Mouse (Mus musculus): ENCODE measurements around the gene Zbtb39. TPM values are rescaled to one million over a fixed set of nuclear protein-coding genes. Genes with fewer than 3 reads are reported as not detected.
A peak's percentile ranks its signal among the peaks of the same experiment; 100 is the strongest.

Zbtb39 gene
- total and polyA plus RNA-seq, 2 experiments = 4.1 to 5.9 TPM

DNA sequence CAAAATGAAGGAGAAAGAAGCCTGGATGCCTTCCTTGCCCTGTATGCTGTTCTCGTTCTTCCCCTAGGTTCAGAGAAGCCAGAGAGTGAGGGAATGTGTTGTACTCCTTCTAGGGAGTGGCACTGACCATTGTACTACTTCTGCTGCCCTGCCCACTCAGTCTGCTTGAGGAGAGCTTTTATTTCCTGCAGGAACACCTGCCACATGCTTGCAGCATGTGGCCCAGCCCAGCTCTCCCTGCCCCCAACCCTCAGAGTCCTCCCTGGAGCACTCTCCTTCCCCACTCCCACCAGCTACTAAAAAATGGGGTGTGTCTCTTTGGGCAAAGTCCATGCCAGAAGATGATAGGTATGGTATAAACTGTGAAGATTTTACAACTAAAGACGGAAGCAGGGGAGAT, 35.0 kb upstream of the Zbtb39 start:
- DNase-seq (ENCODE audit: extremely low read depth, low read depth, low spot score) = no peak

DNA sequence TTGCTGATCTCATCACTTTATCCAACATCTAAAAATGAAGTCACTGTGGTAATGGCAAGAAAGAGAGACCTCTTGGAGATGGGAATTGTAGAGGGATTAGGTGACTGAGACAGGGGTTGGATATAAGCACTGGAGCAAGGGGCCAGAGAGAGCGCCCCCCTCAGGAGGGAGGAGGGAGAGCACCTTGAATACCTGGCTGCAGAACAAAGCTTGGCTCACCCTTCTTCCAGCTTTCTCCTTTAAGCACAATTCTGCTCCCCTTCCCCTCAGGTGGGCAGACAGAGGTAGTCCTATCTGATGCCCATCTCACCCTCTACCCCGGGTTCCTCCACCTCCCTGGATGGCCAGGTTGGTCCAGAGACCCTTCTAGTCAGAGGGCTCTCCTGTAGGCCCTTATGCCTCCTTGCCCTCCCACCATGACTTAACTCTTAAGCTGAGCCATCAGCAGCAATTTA, 34.5 kb upstream of the Zbtb39 start, which contains the start of gene Myo1a:
TSS of gene Myo1a (plus strand) at position 405 of the 455 bp plus-strand sequence.
- DNase-seq (ENCODE audit: extremely low read depth, low read depth, low spot score) = no peak
- Histone ChIP-seq H3K4me1 (ENCODE audit: control insufficient read depth, insufficient read depth, low read length) (no peaks in the 10 kb centered on the region), H3K36me3 (ENCODE audit: control insufficient read depth, insufficient read depth, low read length) (no peaks in the 10 kb centered on the region), H3K4me3 (ENCODE audit: insufficient read depth, low read depth, low read length) (no peak within 1 kb of the TSS), H3K79me2 (ENCODE audit: control insufficient read depth, insufficient read depth, low read length) (no peaks in the 10 kb centered on the region), H3K27me3 (ENCODE audit: control insufficient read depth, insufficient read depth, low read length) (no peaks in the 10 kb centered on the region), H3K27ac (replicated peaks; ENCODE audit: insufficient read depth, low read depth, low read length) (no peak within 1 kb of the TSS), H3K9ac (ENCODE audit: low read depth, low read length) (no peak within 1 kb of the TSS)
- WGBS = 59% methylated on average over 2 of the region's 2 CpGs
- TF ChIP-seq CTCF (IDR thresholded peaks at IDR 0.05; ENCODE audit: low read depth, low read length) (0 out of 2 replicates have a peak, but pooled peaks have one; percentile 4), POLR2A (IDR thresholded peaks at IDR 0.05; ENCODE audit: extremely low read depth, insufficient read depth, low read length) (no peak)

More for the DNA sequence above, 35.0 kb upstream of the Zbtb39 start:
- H3K27me3 ChIP-seq (ENCODE audit: control insufficient read depth, insufficient read depth, low read length) = no peaks in the 10 kb centered on the region
- H3K36me3 ChIP-seq (ENCODE audit: control insufficient read depth, insufficient read depth, low read length) = no peaks in the 10 kb centered on the region
- H3K4me1 ChIP-seq (ENCODE audit: control insufficient read depth, insufficient read depth, low read length) = no peaks in the 10 kb centered on the region
- TF ChIP-seq CTCF (IDR thresholded peaks at IDR 0.05; ENCODE audit: low read depth, low read length) (no peak), POLR2A (IDR thresholded peaks at IDR 0.05; ENCODE audit: extremely low read depth, insufficient read depth, low read length) (no peak)
- H3K4me3 ChIP-seq (ENCODE audit: insufficient read depth, low read depth, low read length) = no peak overlapping the region
- H3K79me2 ChIP-seq (ENCODE audit: control insufficient read depth, insufficient read depth, low read length) = no peaks in the 10 kb centered on the region
- no peak overlapping the region for H3K9ac ChIP-seq (ENCODE audit: low read depth, low read length)
- H3K27ac ChIP-seq (replicated peaks; ENCODE audit: insufficient read depth, low read depth, low read length) = no peak overlapping the region
- WGBS = 42% methylated on average over 2 of the region's 2 CpGs

DNA sequence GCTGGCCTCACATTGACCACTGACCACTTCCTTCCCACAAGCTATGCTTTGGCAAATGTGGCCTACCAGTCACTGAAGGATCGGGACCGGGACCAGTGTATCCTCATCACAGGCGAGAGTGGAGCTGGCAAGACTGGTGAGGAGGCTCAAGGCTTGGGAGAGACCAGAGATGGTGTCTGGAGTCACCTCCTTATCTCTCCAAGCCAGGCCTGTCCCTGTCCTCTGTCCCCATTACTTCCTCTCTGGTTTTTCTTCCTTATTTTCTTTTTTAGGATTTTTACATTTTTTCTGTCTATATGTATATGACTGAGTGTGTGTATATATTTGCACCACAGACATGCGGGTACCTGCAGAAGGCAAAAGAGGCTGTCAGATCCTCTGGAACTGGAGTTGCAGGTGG, 33.6 kb upstream of the Zbtb39 start:
- no peak for TF ChIP-seq POLR2A (IDR thresholded peaks at IDR 0.05; ENCODE audit: extremely low read depth, insufficient read depth, low read length)
- TF ChIP-seq CTCF (IDR thresholded peaks at IDR 0.05; ENCODE audit: low read depth, low read length) = no peak
- Histone ChIP-seq H3K36me3 (ENCODE audit: control insufficient read depth, insufficient read depth, low read length) (no peaks in the 10 kb centered on the region), H3K4me1 (ENCODE audit: control insufficient read depth, insufficient read depth, low read length) (no peaks in the 10 kb centered on the region), H3K9ac (ENCODE audit: low read depth, low read length) (no peak overlapping the region), H3K4me3 (ENCODE audit: insufficient read depth, low read depth, low read length) (no peak overlapping the region), H3K27ac (replicated peaks; ENCODE audit: insufficient read depth, low read depth, low read length) (no peak overlapping the region), H3K27me3 (ENCODE audit: control insufficient read depth, insufficient read depth, low read length) (no peaks in the 10 kb centered on the region), H3K79me2 (ENCODE audit: control insufficient read depth, insufficient read depth, low read length) (no peaks in the 10 kb centered on the region)
- 88% methylated on average over 4 of the region's 4 CpGs for WGBS
- DNase-seq (ENCODE audit: extremely low read depth, low read depth, low spot score) = no peak

DNA sequence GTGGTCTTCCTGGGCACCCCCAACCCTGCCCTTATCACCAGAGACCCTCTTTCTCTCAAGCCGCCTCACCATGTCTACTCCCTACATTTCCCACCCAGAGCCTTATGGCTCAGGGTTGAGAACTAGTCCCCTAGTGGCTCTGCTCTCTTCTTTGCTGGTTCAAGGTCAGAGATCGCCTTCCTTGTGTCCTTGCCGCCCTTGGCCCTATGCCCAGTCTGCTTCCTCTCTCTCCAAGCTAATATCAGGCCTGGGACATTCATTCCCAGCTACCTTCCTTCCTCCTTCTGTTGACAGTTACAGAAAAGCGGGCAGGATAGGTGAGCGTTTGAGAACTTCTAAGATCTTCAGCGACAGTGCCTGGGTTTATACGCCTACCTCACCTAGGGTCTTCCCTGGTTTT, 31.6 kb upstream of the Zbtb39 start:
- WGBS = 66% methylated on average over 7 of the region's 7 CpGs
- TF ChIP-seq CTCF (IDR thresholded peaks at IDR 0.05; ENCODE audit: low read depth, low read length) (no peak), POLR2A (IDR thresholded peaks at IDR 0.05; ENCODE audit: extremely low read depth, insufficient read depth, low read length) (no peak)

DNA sequence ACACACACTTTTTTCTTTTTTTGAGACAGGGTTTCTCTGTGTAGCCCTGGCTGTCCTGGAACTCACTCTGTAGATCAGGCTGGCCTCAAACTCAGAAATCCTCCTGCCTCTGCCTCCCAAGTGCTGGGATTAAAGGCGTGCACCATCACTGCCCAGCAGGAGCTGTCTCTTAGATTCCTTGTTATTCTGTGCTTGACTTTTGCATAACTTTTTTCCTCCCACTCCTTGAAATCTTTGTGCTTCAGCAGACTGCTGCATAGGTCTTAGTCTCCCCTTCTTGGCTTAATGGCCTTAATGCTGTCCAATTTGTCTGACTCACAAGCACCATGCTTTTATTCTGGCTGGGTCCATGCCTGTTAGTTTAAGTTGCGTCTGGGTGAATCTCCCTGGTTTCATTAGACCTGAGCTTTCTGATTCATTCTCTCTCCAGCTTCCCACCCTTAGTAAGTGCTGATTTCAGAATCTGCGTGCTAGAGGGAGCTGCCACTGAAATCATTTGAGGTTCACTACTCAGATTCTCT, 30.4 kb upstream of the Zbtb39 start:
- Histone ChIP-seq H3K36me3 (ENCODE audit: control insufficient read depth, insufficient read depth, low read length) (no peaks in the 10 kb centered on the region), H3K9ac (ENCODE audit: low read depth, low read length) (no peak overlapping the region), H3K4me1 (ENCODE audit: control insufficient read depth, insufficient read depth, low read length) (no peaks in the 10 kb centered on the region), H3K27me3 (ENCODE audit: control insufficient read depth, insufficient read depth, low read length) (no peaks in the 10 kb centered on the region), H3K4me3 (ENCODE audit: insufficient read depth, low read depth, low read length) (no peak overlapping the region), H3K27ac (replicated peaks; ENCODE audit: insufficient read depth, low read depth, low read length) (no peak overlapping the region), H3K79me2 (ENCODE audit: control insufficient read depth, insufficient read depth, low read length) (no peaks in the 10 kb centered on the region)
- DNase-seq (ENCODE audit: extremely low read depth, low read depth, low spot score) = no peak
- TF ChIP-seq POLR2A (IDR thresholded peaks at IDR 0.05; ENCODE audit: extremely low read depth, insufficient read depth, low read length) = no peak
- TF ChIP-seq CTCF (IDR thresholded peaks at IDR 0.05; ENCODE audit: low read depth, low read length) = no peak
- 94% methylated on average over 3 of the region's 3 CpGs for WGBS

More for the DNA sequence above, 31.6 kb upstream of the Zbtb39 start:
- H3K79me2 ChIP-seq (ENCODE audit: control insufficient read depth, insufficient read depth, low read length) = no peaks in the 10 kb centered on the region
- DNase-seq (ENCODE audit: extremely low read depth, low read depth, low spot score) = peak; percentile 9
- no peaks in the 10 kb centered on the region for H3K36me3 ChIP-seq (ENCODE audit: control insufficient read depth, insufficient read depth, low read length)
- H3K27me3 ChIP-seq (ENCODE audit: control insufficient read depth, insufficient read depth, low read length) = no peaks in the 10 kb centered on the region
- H3K9ac ChIP-seq (ENCODE audit: low read depth, low read length) = no peak overlapping the region
- no peak overlapping the region for H3K27ac ChIP-seq (replicated peaks; ENCODE audit: insufficient read depth, low read depth, low read length)
- H3K4me3 ChIP-seq (ENCODE audit: insufficient read depth, low read depth, low read length) = no peak overlapping the region
- H3K4me1 ChIP-seq (ENCODE audit: control insufficient read depth, insufficient read depth, low read length) = no peaks in the 10 kb centered on the region

DNA sequence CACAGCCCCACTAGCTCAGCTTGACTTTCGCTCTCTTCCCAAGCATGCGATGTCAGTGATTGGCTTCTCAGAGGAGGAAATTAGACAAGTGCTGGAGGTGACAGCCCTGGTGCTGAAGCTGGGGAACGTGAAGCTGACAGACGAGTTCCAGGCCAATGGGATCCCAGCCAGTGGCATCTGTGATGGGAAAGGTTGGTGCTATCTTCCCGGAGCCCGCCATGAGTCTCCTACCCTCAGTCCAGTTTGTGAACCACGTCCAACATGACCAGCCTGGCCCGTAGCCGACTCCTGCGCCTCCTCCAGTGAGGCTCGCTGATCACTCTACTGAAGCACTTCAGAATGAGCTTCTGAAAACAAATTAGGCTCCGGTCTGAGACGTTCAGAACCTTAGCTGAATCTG, 29.0 kb upstream of the Zbtb39 start:
- Histone ChIP-seq H3K27me3 (ENCODE audit: control insufficient read depth, insufficient read depth, low read length) (no peaks in the 10 kb centered on the region), H3K4me3 (ENCODE audit: insufficient read depth, low read depth, low read length) (no peak overlapping the region), H3K4me1 (ENCODE audit: control insufficient read depth, insufficient read depth, low read length) (no peaks in the 10 kb centered on the region), H3K9ac (ENCODE audit: low read depth, low read length) (no peak overlapping the region), H3K27ac (replicated peaks; ENCODE audit: insufficient read depth, low read depth, low read length) (no peak overlapping the region), H3K36me3 (ENCODE audit: control insufficient read depth, insufficient read depth, low read length) (no peaks in the 10 kb centered on the region), H3K79me2 (ENCODE audit: control insufficient read depth, insufficient read depth, low read length) (no peaks in the 10 kb centered on the region)
- WGBS = 85% methylated on average over 13 of the region's 13 CpGs
- TF ChIP-seq POLR2A (IDR thresholded peaks at IDR 0.05; ENCODE audit: extremely low read depth, insufficient read depth, low read length) = no peak
- no peak for TF ChIP-seq CTCF (IDR thresholded peaks at IDR 0.05; ENCODE audit: low read depth, low read length)
- no peak for DNase-seq (ENCODE audit: extremely low read depth, low read depth, low spot score)

Measured in liver, adult 2 months (tissue).